Mouse (Mus musculus) thymus, adult 2 months (tissue): ENCODE data around the gene Cfap221.

Experiments used
- CTCF ChIP-seq: fragments of 200-500 bp; IDR thresholded peaks from 2 replicates; pipeline ENCODE4 v1.5.1; 2012; ENCODE audit warnings: mild to moderate bottlenecking, control low read depth, low read length, moderate library complexity, borderline replicate concordance; ENCODE audit not compliant: control insufficient read depth, poor library complexity, insufficient read depth; ENCODE audit errors: extremely low read depth
- POLR2A ChIP-seq: fragments of 200-500 bp; IDR thresholded peaks from 2 replicates; pipeline ENCODE4 v1.6.1; 2012; ENCODE audit warnings: mild to moderate bottlenecking, low read length, control low read depth, moderate library complexity; ENCODE audit not compliant: control insufficient read depth, poor library complexity, insufficient read depth; ENCODE audit errors: extremely low read depth

DNA sequence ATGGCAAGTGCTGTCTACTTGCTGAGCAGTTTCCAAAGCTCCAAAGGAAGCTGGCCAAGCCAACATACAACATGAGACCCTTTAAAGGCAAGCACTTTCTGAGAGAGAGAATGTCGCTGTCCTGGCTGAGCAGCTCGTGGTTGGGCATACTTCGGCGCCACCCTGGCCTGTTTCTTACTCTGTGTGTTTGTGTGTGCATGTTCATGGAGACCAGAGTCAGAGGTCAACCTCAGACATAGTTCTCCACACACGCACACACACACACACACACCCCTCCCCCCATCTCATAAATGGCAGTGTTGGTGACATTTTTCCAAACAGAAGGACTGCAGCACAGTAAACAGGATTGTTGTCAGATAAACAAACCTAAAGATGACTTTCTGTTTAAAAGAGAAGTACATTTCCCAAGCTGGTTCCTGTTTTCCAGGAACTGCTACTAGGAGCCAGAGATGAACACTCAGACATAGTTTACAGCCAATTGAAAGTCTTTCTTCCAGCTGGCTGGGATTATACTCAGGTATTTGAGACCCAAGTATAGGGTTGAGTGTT lies 80.1 kb downstream of the Cfap221 start:
- TF ChIP-seq POLR2A (no peak), CTCF (no peak)
